Mouse (Mus musculus): ENCODE results near the gene H6pd. TPM values are rescaled to one million over a fixed set of nuclear protein-coding genes. Genes with fewer than 3 reads are reported as not detected.

H6pd gene
- polyA plus RNA-seq, 1 experiment from 2014 or later = 31.6 TPM

- no peak overlapping the region for H3K9ac ChIP-seq (ENCODE audit: low read depth, low read length)
- H3K27ac ChIP-seq (ENCODE audit: low read length) = no peak overlapping the region
- ATAC-seq = 0 out of 2 replicates have a peak, but pooled peaks have one; percentile 13
- no peak overlapping the region for H3K4me3 ChIP-seq (ENCODE audit: low read length)
- 0 out of 2 replicates have a peak, but pooled peaks cover 2% of the 10 kb centered on the region for H3K36me3 ChIP-seq (ENCODE audit: control insufficient read depth, insufficient read depth, low read length)
- peaks cover 24% of the 10 kb centered on the region; the same call in 1 of the 2 replicates for H3K4me1 ChIP-seq (ENCODE audit: control insufficient read depth, insufficient read depth, low read length)
- WGBS = 36% methylated on average over 13 of the region's 13 CpGs
- H3K9me3 ChIP-seq (ENCODE audit: control insufficient read depth, low read length) = no peaks in the 10 kb centered on the region
- 0 out of 2 replicates have a peak overlapping the region, but pooled peaks have one; percentile 81 for H3K4me2 ChIP-seq (ENCODE audit: low read depth, low read length)
- no peaks in the 10 kb centered on the region; the same call in 1 of the 2 replicates for H3K27me3 ChIP-seq (replicated peaks; ENCODE audit: control insufficient read depth, insufficient read depth, low read length)
Measured at GRCm38 (mm10) chr4:149956048-149956447, 52.8 kb downstream of the H6pd start.

DNA sequence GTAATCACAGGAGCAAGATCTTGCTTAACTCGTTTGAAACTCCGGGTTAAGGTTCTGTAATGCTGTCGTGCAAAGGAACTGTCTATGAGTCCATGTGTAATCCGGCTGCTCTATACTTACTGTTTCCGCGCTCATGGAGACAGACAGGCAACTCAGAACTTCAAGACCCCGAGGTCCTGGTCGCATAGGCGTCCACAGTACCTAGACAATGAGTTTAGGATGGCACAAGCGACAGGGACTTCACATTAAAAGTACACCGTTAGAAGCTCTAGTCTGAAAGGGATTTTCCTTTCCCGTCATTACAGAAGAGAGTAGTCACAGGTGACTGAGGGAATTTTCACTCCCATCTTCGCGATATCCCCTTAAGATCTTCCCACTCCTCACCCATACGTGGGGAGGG is 53.2 kb downstream of the H6pd start:
- Histone ChIP-seq H3K36me3 (ENCODE audit: control insufficient read depth, insufficient read depth, low read length) (0 out of 2 replicates have a peak, but pooled peaks cover 2% of the 10 kb centered on the region), H3K27me3 (replicated peaks; ENCODE audit: control insufficient read depth, insufficient read depth, low read length) (no peaks in the 10 kb centered on the region; the same call in 1 of the 2 replicates), H3K27ac (ENCODE audit: low read length) (no peak overlapping the region), H3K9ac (ENCODE audit: low read depth, low read length) (peak overlapping the region; percentile 66; the same call in 1 of the 2 replicates), H3K4me2 (ENCODE audit: low read depth, low read length) (peak overlapping the region; percentile 81), H3K9me3 (ENCODE audit: control insufficient read depth, low read length) (no peaks in the 10 kb centered on the region), H3K4me1 (ENCODE audit: control insufficient read depth, insufficient read depth, low read length) (peaks cover 24% of the 10 kb centered on the region; the same call in 1 of the 2 replicates), H3K4me3 (ENCODE audit: low read length) (peak overlapping the region; percentile 47)
- peak; percentile 10 for ATAC-seq
- 12% methylated on average over 15 of the region's 15 CpGs for WGBS

DNA sequence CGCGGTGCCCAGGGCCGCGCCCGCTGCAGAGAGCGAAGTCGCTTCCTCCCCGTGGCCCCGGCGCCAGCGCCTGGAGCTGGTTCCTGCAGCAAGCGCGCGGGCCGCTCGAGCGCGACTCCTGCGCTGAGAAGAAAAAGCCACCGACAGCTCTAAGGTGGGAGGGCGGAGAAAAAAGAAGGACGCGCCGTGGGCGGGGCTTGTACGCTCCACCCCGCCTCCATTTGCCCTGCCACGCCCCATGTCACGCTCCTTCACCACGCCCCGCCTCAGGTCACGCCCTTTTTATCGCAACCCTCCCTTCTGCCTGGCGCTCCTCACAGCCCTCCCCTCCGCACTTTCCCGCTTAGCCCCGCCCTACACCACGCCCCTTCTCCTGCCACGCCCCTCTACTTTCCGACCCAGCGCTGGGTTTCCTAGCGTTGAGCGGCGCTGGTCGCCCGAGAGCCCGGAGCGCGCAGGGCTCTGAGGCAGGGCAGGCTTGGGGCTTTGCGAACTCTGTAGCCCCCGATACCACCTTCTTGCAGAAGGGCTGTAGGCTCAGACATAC is 53.9 kb downstream of the H6pd start, which contains the start of gene Spsb1:
Spsb1 (minus strand) TSS at position 151 of the 547 bp plus-strand sequence.
- peak within 1 kb of the TSS; percentile 82 for H3K9ac ChIP-seq (ENCODE audit: low read depth, low read length)
- ATAC-seq = peak; percentile 90
- peaks cover 24% of the 10 kb centered on the region; the same call in 1 of the 2 replicates for H3K4me1 ChIP-seq (ENCODE audit: control insufficient read depth, insufficient read depth, low read length)
- 0 out of 2 replicates have a peak, but pooled peaks cover 2% of the 10 kb centered on the region for H3K36me3 ChIP-seq (ENCODE audit: control insufficient read depth, insufficient read depth, low read length)
- under 1% methylated on average over 50 of the region's 51 CpGs for WGBS
- H3K27me3 ChIP-seq (replicated peaks; ENCODE audit: control insufficient read depth, insufficient read depth, low read length) = no peaks in the 10 kb centered on the region; the same call in 1 of the 2 replicates
- H3K9me3 ChIP-seq (ENCODE audit: control insufficient read depth, low read length) = no peaks in the 10 kb centered on the region
- peak within 1 kb of the TSS; percentile 79 for H3K4me3 ChIP-seq (ENCODE audit: low read length)
- peak within 1 kb of the TSS; percentile 97 for H3K4me2 ChIP-seq (ENCODE audit: low read depth, low read length)
- H3K27ac ChIP-seq (ENCODE audit: low read length) = peak within 1 kb of the TSS; percentile 88

DNA sequence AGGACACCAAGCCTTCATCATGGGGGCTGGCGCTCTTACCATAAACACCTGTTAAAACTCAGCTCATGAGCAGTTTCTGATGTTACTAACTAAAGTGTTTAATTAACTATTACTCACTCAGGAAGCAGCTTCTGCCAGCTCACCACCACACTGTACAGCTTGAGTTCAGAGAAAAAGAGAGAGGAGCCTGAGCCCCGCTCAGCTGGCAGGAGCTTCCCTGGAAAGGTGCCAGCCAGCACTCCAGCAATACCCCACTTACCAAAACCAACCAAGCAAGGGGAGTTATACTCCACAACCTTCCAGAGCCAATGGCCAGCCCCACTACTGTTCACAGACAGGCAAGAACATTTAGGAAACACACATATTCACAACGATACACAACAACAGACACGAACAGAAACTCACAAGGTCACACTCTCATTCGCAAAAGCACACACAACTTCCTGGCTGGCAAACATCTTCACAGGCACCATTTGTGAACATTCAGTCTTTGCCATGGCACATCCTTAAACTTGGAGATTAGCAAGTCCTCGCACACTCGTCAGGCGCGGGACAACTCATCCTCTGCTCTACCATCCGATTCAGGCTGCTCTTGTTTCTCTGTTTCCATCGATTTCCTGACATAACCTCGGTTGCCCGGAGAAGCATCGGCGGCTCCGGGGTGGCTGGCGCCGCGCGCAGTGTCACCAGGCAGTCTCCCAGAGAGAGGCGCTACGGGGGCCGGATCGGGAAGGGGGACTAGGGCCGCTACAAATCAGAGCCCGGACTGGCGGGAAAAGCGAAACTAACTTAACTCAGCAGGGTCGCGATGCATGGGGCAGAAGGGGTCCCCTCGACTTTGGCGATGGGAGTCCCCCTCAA is 55.0 kb downstream of the H6pd start:
- H3K4me3 ChIP-seq (ENCODE audit: low read length) = peak overlapping the region; percentile 79
- ATAC-seq = peak; percentile 19; the same call in 1 of the 2 replicates
- H3K27ac ChIP-seq (ENCODE audit: low read length) = peak overlapping the region; percentile 88
- H3K27me3 ChIP-seq (replicated peaks; ENCODE audit: control insufficient read depth, insufficient read depth, low read length) = no peaks in the 10 kb centered on the region; the same call in 1 of the 2 replicates
- no peaks in the 10 kb centered on the region for H3K9me3 ChIP-seq (ENCODE audit: control insufficient read depth, low read length)
- H3K9ac ChIP-seq (ENCODE audit: low read depth, low read length) = peak overlapping the region; percentile 82
- H3K4me2 ChIP-seq (ENCODE audit: low read depth, low read length) = peak overlapping the region; percentile 97
- H3K4me1 ChIP-seq (ENCODE audit: control insufficient read depth, insufficient read depth, low read length) = peaks cover 24% of the 10 kb centered on the region; the same call in 1 of the 2 replicates
- 5% methylated on average over 32 of the region's 32 CpGs for WGBS
- 0 out of 2 replicates have a peak, but pooled peaks cover 2% of the 10 kb centered on the region for H3K36me3 ChIP-seq (ENCODE audit: control insufficient read depth, insufficient read depth, low read length)

- WGBS = 92% methylated on average over 9 of the region's 9 CpGs
- Histone ChIP-seq H3K4me1 (ENCODE audit: control insufficient read depth, insufficient read depth, low read length) (peaks cover 35% of the 10 kb centered on the region), H3K36me3 (ENCODE audit: control insufficient read depth, insufficient read depth, low read length) (0 out of 2 replicates have a peak, but pooled peaks cover 2% of the 10 kb centered on the region), H3K9ac (ENCODE audit: low read depth, low read length) (no peak overlapping the region), H3K27ac (ENCODE audit: low read length) (no peak overlapping the region), H3K27me3 (replicated peaks; ENCODE audit: control insufficient read depth, insufficient read depth, low read length) (no peaks in the 10 kb centered on the region; the same call in 1 of the 2 replicates), H3K4me3 (ENCODE audit: low read length) (no peak overlapping the region), H3K4me2 (ENCODE audit: low read depth, low read length) (no peak overlapping the region), H3K9me3 (ENCODE audit: control insufficient read depth, low read length) (no peaks in the 10 kb centered on the region)
- no peak for ATAC-seq
Measured at GRCm38 (mm10) chr4:149952201-149952600, 56.6 kb downstream of the H6pd start.

DNA sequence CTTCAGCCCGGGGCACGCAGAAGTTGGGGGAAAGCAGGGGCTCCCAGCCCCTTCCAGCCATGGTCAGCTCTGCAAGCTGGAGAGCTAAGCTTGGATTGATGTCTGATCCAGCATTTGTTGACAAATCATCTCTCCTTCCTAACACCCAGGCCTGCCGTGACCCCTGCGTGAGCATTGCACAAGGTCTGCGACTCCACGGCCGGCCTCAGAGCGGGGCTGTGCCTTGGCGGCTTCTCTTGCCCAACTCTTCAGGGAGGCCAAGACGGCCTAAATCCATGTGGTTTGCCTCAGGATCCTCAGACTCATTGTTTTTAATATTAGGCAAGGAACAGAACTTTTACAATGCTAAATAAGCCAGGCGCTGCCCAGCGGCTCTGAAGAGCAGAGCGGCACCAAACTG is 57.6 kb downstream of the H6pd start:
- Histone ChIP-seq H3K9ac (ENCODE audit: low read depth, low read length) (no peak overlapping the region), H3K27me3 (replicated peaks; ENCODE audit: control insufficient read depth, insufficient read depth, low read length) (no peaks in the 10 kb centered on the region; the same call in 1 of the 2 replicates), H3K4me2 (ENCODE audit: low read depth, low read length) (no peak overlapping the region), H3K36me3 (ENCODE audit: control insufficient read depth, insufficient read depth, low read length) (0 out of 2 replicates have a peak, but pooled peaks cover 2% of the 10 kb centered on the region), H3K4me3 (ENCODE audit: low read length) (no peak overlapping the region), H3K4me1 (ENCODE audit: control insufficient read depth, insufficient read depth, low read length) (peaks cover 37% of the 10 kb centered on the region), H3K27ac (ENCODE audit: low read length) (no peak overlapping the region), H3K9me3 (ENCODE audit: control insufficient read depth, low read length) (no peaks in the 10 kb centered on the region)
- 86% methylated on average over 13 of the region's 13 CpGs for WGBS
- ATAC-seq = no peak

DNA sequence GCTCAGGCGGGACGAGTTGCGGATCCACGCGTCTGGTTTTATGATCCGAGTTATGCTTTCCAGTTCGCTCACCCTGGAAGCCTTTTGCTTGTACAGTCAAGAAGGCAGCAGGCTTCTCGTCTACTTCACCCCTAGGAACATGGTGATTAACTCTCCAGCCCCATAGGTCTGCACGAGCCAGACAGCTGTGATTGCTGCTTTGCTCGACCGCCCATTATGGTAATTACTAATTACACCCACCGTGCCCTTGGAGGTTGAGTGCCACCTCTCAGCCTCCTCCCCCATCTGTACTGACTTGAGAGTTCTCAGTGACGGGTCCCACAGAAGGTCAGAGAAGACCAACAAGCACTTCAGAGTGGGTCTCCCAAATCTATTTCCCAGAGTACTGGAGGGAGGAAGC is 59.1 kb downstream of the H6pd start:
- no peak overlapping the region for H3K4me2 ChIP-seq (ENCODE audit: low read depth, low read length)

DNA sequence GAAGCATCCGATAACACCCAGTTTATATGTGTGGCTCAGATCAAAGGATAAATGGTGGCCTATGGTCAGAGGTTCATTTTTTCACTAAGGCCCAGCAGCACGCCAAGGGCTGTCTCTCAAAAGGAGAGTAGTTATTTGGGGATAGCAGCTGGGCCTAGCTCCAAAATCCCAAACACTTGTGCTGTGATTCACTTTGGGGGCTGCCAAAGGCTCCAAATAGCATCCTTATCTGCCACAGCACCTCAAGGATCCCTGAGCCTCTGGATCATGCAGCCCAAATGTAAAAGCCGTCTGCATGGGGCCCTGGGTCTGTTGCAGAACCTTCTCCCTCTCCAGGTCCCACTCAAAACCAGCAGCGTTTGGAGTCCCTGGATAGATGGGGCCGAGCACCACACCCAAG is 60.7 kb downstream of the H6pd start:
- Histone ChIP-seq H3K4me2 (ENCODE audit: low read depth, low read length) (no peak overlapping the region), H3K27ac (ENCODE audit: low read length) (no peak overlapping the region), H3K36me3 (ENCODE audit: control insufficient read depth, insufficient read depth, low read length) (0 out of 2 replicates have a peak, but pooled peaks cover 2% of the 10 kb centered on the region), H3K9ac (ENCODE audit: low read depth, low read length) (no peak overlapping the region), H3K4me3 (ENCODE audit: low read length) (no peak overlapping the region), H3K27me3 (replicated peaks; ENCODE audit: control insufficient read depth, insufficient read depth, low read length) (no peaks in the 10 kb centered on the region), H3K4me1 (ENCODE audit: control insufficient read depth, insufficient read depth, low read length) (peaks cover 48% of the 10 kb centered on the region), H3K9me3 (ENCODE audit: control insufficient read depth, low read length) (no peaks in the 10 kb centered on the region)
- ATAC-seq = no peak
- 70% methylated on average over 5 of the region's 5 CpGs for whole genome bisulfite sequencing

More for the DNA sequence above, 59.1 kb downstream of the H6pd start:
- Histone ChIP-seq H3K36me3 (ENCODE audit: control insufficient read depth, insufficient read depth, low read length) (0 out of 2 replicates have a peak, but pooled peaks cover 2% of the 10 kb centered on the region), H3K27ac (ENCODE audit: low read length) (no peak overlapping the region), H3K9me3 (ENCODE audit: control insufficient read depth, low read length) (no peaks in the 10 kb centered on the region), H3K27me3 (replicated peaks; ENCODE audit: control insufficient read depth, insufficient read depth, low read length) (no peaks in the 10 kb centered on the region), H3K4me1 (ENCODE audit: control insufficient read depth, insufficient read depth, low read length) (peaks cover 37% of the 10 kb centered on the region), H3K9ac (ENCODE audit: low read depth, low read length) (no peak overlapping the region), H3K4me3 (ENCODE audit: low read length) (no peak overlapping the region)
- no peak for ATAC-seq
- WGBS = 76% methylated on average over 13 of the region's 13 CpGs

GRCm38 (mm10) chr4:149947396-149947795 is 61.4 kb downstream of the H6pd start:
- WGBS = 72% methylated on average over 5 of the region's 5 CpGs

More at GRCm38 (mm10) chr4:149947396-149947795, 61.4 kb downstream of the H6pd start:
- ATAC-seq = no peak
- Histone ChIP-seq H3K27ac (ENCODE audit: low read length) (no peak overlapping the region), H3K4me3 (ENCODE audit: low read length) (no peak overlapping the region), H3K9ac (ENCODE audit: low read depth, low read length) (no peak overlapping the region), H3K27me3 (replicated peaks; ENCODE audit: control insufficient read depth, insufficient read depth, low read length) (no peaks in the 10 kb centered on the region), H3K36me3 (ENCODE audit: control insufficient read depth, insufficient read depth, low read length) (0 out of 2 replicates have a peak, but pooled peaks cover 2% of the 10 kb centered on the region), H3K4me2 (ENCODE audit: low read depth, low read length) (no peak overlapping the region), H3K4me1 (ENCODE audit: control insufficient read depth, insufficient read depth, low read length) (peaks cover 49% of the 10 kb centered on the region), H3K9me3 (ENCODE audit: control insufficient read depth, low read length) (no peaks in the 10 kb centered on the region)

Measured in intestine, embryonic 16.5 days (tissue).